Comparison of ENCODE assay signal across 21 mouse cellular contexts in the genomic region with DNA sequence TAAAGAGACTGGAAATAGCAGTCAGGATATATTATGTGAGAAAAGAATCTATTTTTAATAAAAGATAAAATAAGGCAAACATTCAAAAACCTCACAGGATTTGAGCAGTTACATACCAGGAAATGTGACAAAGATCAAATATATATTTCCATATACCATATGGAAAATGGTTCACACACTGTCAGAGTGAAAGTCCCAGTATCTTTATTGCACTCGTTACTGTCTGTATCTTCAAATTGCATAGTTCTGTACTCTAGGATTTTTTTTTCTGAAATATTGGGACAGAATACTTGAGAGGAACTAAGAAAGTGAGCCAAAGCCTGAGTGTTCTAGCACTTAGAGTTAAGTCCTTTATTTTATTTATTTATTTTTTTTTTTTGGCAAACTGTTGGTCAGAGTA.
DNase-seq lines count a peak whose midpoint lies in the region; ATAC-seq and TF ChIP-seq lines count a peak whose summit lies in the region.
"Had no signal": no experiment of that assay in that cellular context is flagged by ENCODE, and none has a peak within 500 bp of the region (broad histone marks: within the 10 kb centered on the region; RNA-seq: fewer than 3 reads in every experiment).

No protein-coding gene starts in this region.

- WGBS in lung, embryonic 14.5 days: 56% methylated on average over 1 of the region's 1 CpGs
- 53% methylated on average over 1 of the region's 1 CpGs for WGBS in lung, embryonic 15.5 days
- 81% methylated on average over 1 of the region's 1 CpGs for WGBS in lung, postnatal 0 days
- 47% methylated on average over 1 of the region's 1 CpGs for WGBS in lung, embryonic 16.5 days

- no peak for TF ChIP-seq CTCF in lung, embryonic 14.5 days (IDR thresholded peaks at IDR 0.05; ENCODE audit: low read depth)
- TF ChIP-seq CTCF in lung, postnatal 0 days (IDR thresholded peaks at IDR 0.05): no peak

- no peaks in the 10 kb centered on the region for H3K36me3 ChIP-seq in lung, embryonic 14.5 days (ENCODE audit: insufficient read depth)
- no peaks in the 10 kb centered on the region for H3K36me3 ChIP-seq in lung, embryonic 15.5 days
- no peaks in the 10 kb centered on the region for H3K36me3 ChIP-seq in lung, postnatal 0 days (ENCODE audit: insufficient read depth, low read length)
- H3K36me3 ChIP-seq in lung, embryonic 16.5 days (ENCODE audit: control insufficient read depth, insufficient read depth, low read length): no peaks in the 10 kb centered on the region
- H3K36me3 ChIP-seq: G1E had no signal

- H3K4me3 ChIP-seq in lung, embryonic 14.5 days (ENCODE audit: low read depth, low read length): no peak overlapping the region
- H3K4me3 ChIP-seq in lung, embryonic 15.5 days: no peak overlapping the region
- H3K4me3 ChIP-seq in lung, postnatal 0 days (ENCODE audit: low read depth, low read length): no peak overlapping the region
- no peak overlapping the region for H3K4me3 ChIP-seq in lung, embryonic 16.5 days (ENCODE audit: low read length)

- no peaks in the 10 kb centered on the region for H3K27me3 ChIP-seq in lung, embryonic 14.5 days (ENCODE audit: insufficient read depth, low read length)
- no peaks in the 10 kb centered on the region for H3K27me3 ChIP-seq in lung, embryonic 15.5 days
- no peaks in the 10 kb centered on the region for H3K27me3 ChIP-seq in lung, postnatal 0 days (replicated peaks; ENCODE audit: insufficient read depth, low read length)
- no peaks in the 10 kb centered on the region for H3K27me3 ChIP-seq in lung, embryonic 16.5 days (ENCODE audit: control insufficient read depth, insufficient read depth, low read depth, low read length)
- H3K27me3 ChIP-seq: CH12.LX had no signal

- H3K4me1 ChIP-seq in lung, embryonic 14.5 days (ENCODE audit: insufficient read depth): no peaks in the 10 kb centered on the region
- no peaks in the 10 kb centered on the region for H3K4me1 ChIP-seq in lung, embryonic 15.5 days
- H3K4me1 ChIP-seq in lung, postnatal 0 days (ENCODE audit: insufficient read depth, low read depth, low read length): no peaks in the 10 kb centered on the region
- H3K4me1 ChIP-seq in lung, embryonic 16.5 days (replicated peaks; ENCODE audit: control insufficient read depth, insufficient read depth, low read length): no peaks in the 10 kb centered on the region

- no peak overlapping the region for H3K9ac ChIP-seq in lung, embryonic 14.5 days
- no peak overlapping the region for H3K9ac ChIP-seq in lung, embryonic 15.5 days
- H3K9ac ChIP-seq in lung, postnatal 0 days (replicated peaks; ENCODE audit: low read depth): no peak overlapping the region
- H3K9ac ChIP-seq in lung, embryonic 16.5 days (ENCODE audit: low read length): no peak overlapping the region

- H3K9me3 ChIP-seq in lung, embryonic 14.5 days (ENCODE audit: low read depth, low read length): no peaks in the 10 kb centered on the region
- no peaks in the 10 kb centered on the region for H3K9me3 ChIP-seq in lung, embryonic 15.5 days
- no peaks in the 10 kb centered on the region for H3K9me3 ChIP-seq in lung, postnatal 0 days (ENCODE audit: low read length)
- no peaks in the 10 kb centered on the region for H3K9me3 ChIP-seq in lung, embryonic 16.5 days (ENCODE audit: control insufficient read depth, low read length)
- H3K9me3 ChIP-seq: G1E had no signal

- TF ChIP-seq EP300 in lung, postnatal 0 days (IDR thresholded peaks at IDR 0.05): no peak

- H3K27ac ChIP-seq in lung, embryonic 14.5 days (ENCODE audit: low read depth): no peak overlapping the region
- H3K27ac ChIP-seq in lung, embryonic 15.5 days: no peak overlapping the region
- no peak overlapping the region for H3K27ac ChIP-seq in lung, postnatal 0 days (ENCODE audit: low read length)
- no peak overlapping the region for H3K27ac ChIP-seq in lung, embryonic 16.5 days (ENCODE audit: low read length)

- DNase-seq in lung, embryonic 14.5 days: peak; percentile 62
- no peak for DNase-seq in lung, postnatal 4 days
- DNase-seq in lung, postnatal 0 days (ENCODE audit: low spot score): no peak
- DNase-seq in lung, postnatal 10 days: no peak
- DNase-seq: adrenal gland, adult 2 months; adrenal gland, adult 8-10 months; adrenal gland, postnatal 10 days; adrenal gland, postnatal 14 days; adrenal gland, postnatal 25 days; adrenal gland, postnatal 36 days; B cell, adult 2 months; cerebellum, adult 11 months; cerebellum, adult 11-12 months; cerebellum, adult 18-20 months had no signal

- no peak overlapping the region for H3K4me2 ChIP-seq in lung, embryonic 14.5 days
- no peak overlapping the region for H3K4me2 ChIP-seq in lung, embryonic 15.5 days
- H3K4me2 ChIP-seq in lung, postnatal 0 days (replicated peaks; ENCODE audit: low read depth, low read length): no peak overlapping the region
- H3K4me2 ChIP-seq in lung, embryonic 16.5 days (ENCODE audit: low read depth, low read length): no peak overlapping the region

- peak; percentile 83; the same call in 1 of the 2 replicates for ATAC-seq in lung, embryonic 14.5 days (ENCODE audit: insufficient read depth)
- peak; percentile 52; the same call in 1 of the 2 replicates for ATAC-seq in lung, embryonic 15.5 days (ENCODE audit: borderline replicate concordance, extremely low read depth, low FRiP score, low TSS enrichment)
- no peak for ATAC-seq in lung, postnatal 0 days
- peak; percentile 47 for ATAC-seq in lung, embryonic 16.5 days (ENCODE audit: low read depth)
- ATAC-seq: activated CD4-positive, CD25-positive, alpha-beta regulatory T cell, adult 4 months; CD4-positive, CD25-positive, alpha-beta regulatory T cell, adult 4 months; Patski had no signal
